Mouse (Mus musculus) adipose tissue, adult 10 weeks (tissue): ENCODE results near the gene Ptprb. TPM values are rescaled to one million over a fixed set of nuclear protein-coding genes. Genes with fewer than 3 reads are reported as not detected.

Experiments used
- polyA plus RNA-seq: library from polyadenylated mRNA; stranded (reverse); fragments of 350-450 nt; fragmentation: Illumina TruSeq; extraction: RNeasy Lipid Tissue Mini Kit (QIAGEN cat#74804); gene quantifications from one replicate; pipeline ENCODE4 v1.2.3, GENCODE M21; 2014; ENCODE audit warnings: low read depth, low replicate concordance

The Ptprb gene
- 19.4 TPM for polyA plus RNA-seq

GRCm38 (mm10) chr10:116275280-116275679, at the start of gene Ptprb:
Gene Ptprb, plus strand, starts transcription at chr10:116275523.

Other genes with a start within 250 kb of the Ptprb start
- gene 4933416C03Rik, start 161.6 kb upstream of the Ptprb start, polyA plus RNA-seq, result 4.0 TPM
- 9.8 TPM for gene Kcnmb4, start 198.4 kb downstream of the Ptprb start, polyA plus RNA-seq